Mouse (Mus musculus): ENCODE results near the gene Rara. TPM values are rescaled to one million over a fixed set of nuclear protein-coding genes. Genes with fewer than 3 reads are reported as not detected.
A peak's percentile ranks its signal among the peaks of the same experiment; 100 is the strongest.

Rara gene
- total RNA-seq, 2 experiments from 2014 or later, result 10.5 to 11.6 TPM

DNA sequence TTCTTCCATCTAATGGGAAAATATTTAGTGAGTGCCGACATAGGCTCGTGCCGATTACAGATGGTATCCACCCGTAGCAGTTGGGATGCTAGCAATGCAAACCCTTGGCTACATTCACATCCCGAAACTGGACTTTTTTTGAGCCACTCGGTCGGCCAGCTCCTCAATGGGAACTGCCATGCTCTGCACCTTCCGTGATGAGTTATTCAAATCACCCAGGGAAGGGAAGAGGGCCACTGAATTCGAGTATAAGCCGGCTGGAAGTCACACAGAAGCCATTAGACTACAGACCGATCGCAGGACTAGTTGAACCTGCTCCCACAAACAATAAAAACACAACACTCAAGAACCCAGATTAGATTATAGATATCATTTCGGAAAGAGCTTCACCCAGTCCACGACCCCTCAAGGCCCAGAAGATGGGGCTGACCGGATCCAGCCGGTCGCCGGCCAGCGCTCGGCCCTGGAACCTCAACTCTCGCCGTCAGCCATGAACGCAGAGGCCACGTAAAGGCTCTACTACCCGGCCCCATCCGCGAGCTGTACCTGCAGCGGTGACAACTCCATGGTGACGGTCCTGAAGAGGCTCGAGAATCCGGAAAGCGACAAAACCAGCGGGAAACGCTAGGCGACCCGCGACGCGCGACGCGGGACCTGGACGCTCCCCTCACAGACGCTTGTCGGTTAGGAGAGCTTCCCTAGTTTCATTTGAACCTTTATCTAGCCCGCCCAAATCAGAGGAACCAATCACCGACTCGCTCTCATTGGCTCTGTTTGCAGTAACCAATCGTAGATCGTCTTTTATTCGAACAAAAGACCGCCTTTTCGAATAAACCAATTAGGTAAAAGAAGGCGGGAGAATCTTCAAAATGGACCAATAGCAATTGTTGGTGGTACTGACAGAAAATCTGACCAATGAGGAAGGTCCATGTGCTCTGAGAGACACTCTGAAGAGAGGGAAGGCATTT, 96.2 kb downstream of the Rara start, which contains the start of gene Top2a:
TSS of gene Top2a (minus strand) at position 690 of the 968 bp plus-strand sequence.
- intact Hi-C loops (cut with DNase I), result no loop called here
- DNase-seq (ENCODE audit: low spot score in 2 of 2), result peak; percentile 92 to 96

Other genes starting within 250 kb of the Rara start
- gene Psmd3, start 245.3 kb upstream of the Rara start, total RNA-seq (2021), result 100 to 1,000 TPM; 131 to 145 TPM
- gene Csf3, start 226.6 kb upstream of the Rara start, total RNA-seq (2021), result not detected
- gene Med24, start 198.4 kb upstream of the Rara start, total RNA-seq (2021), result 100 to 1,000 TPM; 123 to 133 TPM
- gene Thra, start 187.2 kb upstream of the Rara start, total RNA-seq (2021), result 100 to 1,000 TPM; 718 to 779 TPM
- 100 to 1,000 TPM; 117 to 141 TPM for gene Nr1d1, start 152.5 kb upstream of the Rara start, total RNA-seq (2021)
- 100 to 1,000 TPM; 169 to 193 TPM for gene Msl1, start 132.3 kb upstream of the Rara start, total RNA-seq (2021)
- gene Casc3, start 122.9 kb upstream of the Rara start, total RNA-seq (2021), result 10 to 100 TPM; 46.7 to 63.5 TPM
- gene Rapgefl1, start 91.0 kb upstream of the Rara start, total RNA-seq (2021), result 100 to 1,000 TPM; 139 to 161 TPM
- gene Wipf2, start 64.2 kb upstream of the Rara start, total RNA-seq (2021), result 10 to 100 TPM; 67.4 to 74.6 TPM
- under 1 TPM; 0.39 to 0.47 TPM for gene Cdc6, start 20.0 kb upstream of the Rara start, total RNA-seq (2021)
- 1 to 10 TPM; 2.0 TPM for gene Gjd3, start 55.2 kb downstream of the Rara start, total RNA-seq (2021)
- gene Top2a, start 96.4 kb downstream of the Rara start, total RNA-seq (2021), result 1 to 10 TPM in 1 of 2 experiments, under 1 TPM in 1; 0.66 to 1.8 TPM
- 10 to 100 TPM; 72.0 to 90.9 TPM for gene Igfbp4, start 113.4 kb downstream of the Rara start, total RNA-seq (2021)
- under 1 TPM; 0.45 to 0.54 TPM for gene Tns4, start 161.5 kb downstream of the Rara start, total RNA-seq (2021)
- not detected for gene Ccr7, start 227.3 kb downstream of the Rara start, total RNA-seq (2021)